ENCODE assay signal across 8 mouse cellular contexts in the genomic region with DNA sequence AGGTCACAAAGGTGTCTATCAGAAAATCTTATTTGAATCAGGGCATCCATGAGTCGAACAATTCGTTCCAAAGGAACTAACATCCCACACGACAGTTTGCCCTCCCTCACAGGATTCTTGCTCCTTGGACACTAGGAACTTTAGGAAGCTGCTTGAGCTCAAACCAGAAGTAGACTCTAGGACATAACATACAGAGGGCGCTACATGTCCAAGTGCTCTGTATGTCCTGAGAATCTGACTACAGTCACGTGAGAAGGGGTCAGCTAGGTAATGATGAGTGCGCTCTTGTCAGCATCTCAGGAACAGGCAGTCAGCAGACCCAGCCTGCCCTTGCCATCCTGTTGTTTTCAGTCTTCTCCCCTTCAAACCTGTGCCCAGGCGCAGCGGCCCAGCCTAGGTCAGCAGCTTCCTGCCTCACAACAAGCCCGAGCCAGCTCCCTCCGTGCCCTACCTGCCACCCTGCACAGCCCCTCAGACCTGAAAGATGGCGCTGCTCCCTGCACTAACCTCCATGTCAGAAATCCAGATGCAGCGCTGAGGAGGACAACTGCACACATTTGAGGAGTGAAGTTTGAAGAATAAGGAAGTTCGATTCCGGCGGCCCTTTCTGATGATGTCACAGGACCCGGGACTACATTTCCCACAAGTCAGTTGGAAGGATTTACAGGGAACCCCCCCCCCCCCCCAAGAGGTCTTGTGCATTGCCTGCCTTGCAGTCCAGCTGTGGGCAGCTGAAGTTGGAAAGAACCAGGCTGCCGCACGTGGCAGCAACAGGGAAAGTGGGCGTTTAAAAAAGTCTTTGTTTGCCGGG. TPM values are rescaled to one million over a fixed set of nuclear protein-coding genes. Genes with fewer than 3 reads are reported as not detected.
DNase-seq lines count a peak whose midpoint lies in the region; ATAC-seq and TF ChIP-seq lines count a peak whose summit lies in the region.

TSS of gene Zfp729b (minus strand) at position 642 of the 811 bp plus-strand sequence.

- peak within 1 kb of the TSS; percentile 56 for H3K4me2 ChIP-seq in lung, postnatal 0 days (replicated peaks; ENCODE audit: low read depth, low read length)

- peak; percentile 75 for TF ChIP-seq CTCF in lung, postnatal 0 days (IDR thresholded peaks at IDR 0.05)

- peaks cover 11% of the 10 kb centered on the region for H3K9me3 ChIP-seq in hindbrain, embryonic 10.5 days
- no peaks in the 10 kb centered on the region; the same call in 1 of the 2 replicates for H3K9me3 ChIP-seq in lung, postnatal 0 days (ENCODE audit: low read length)

- H3K9ac ChIP-seq in lung, postnatal 0 days (replicated peaks; ENCODE audit: low read depth) = peak within 1 kb of the TSS; percentile 81

- TF ChIP-seq EP300 in lung, postnatal 0 days (IDR thresholded peaks at IDR 0.05) = no peak

- H3K4me1 ChIP-seq in hindbrain, embryonic 10.5 days (replicated peaks) = peaks cover 8% of the 10 kb centered on the region
- no peaks in the 10 kb centered on the region; the same call in 1 of the 2 replicates for H3K4me1 ChIP-seq in lung, postnatal 0 days (ENCODE audit: insufficient read depth, low read depth, low read length)

- 3% methylated on average over 20 of the region's 20 CpGs for WGBS in hindbrain, embryonic 10.5 days
- WGBS in lung, postnatal 0 days = 1% methylated on average over 20 of the region's 20 CpGs

- ATAC-seq in frontal cortex, adult (ENCODE audit: low TSS enrichment) = peak; percentile 98
- peak; percentile 99 for ATAC-seq in lung, postnatal 0 days

- peak; percentile 90 for DNase-seq in MN1 (ENCODE audit: low spot score)
- DNase-seq in cerebellum, adult 9-10 months = peak; percentile 91
- peak; percentile 89 for DNase-seq in hindbrain, embryonic 10.5 days (ENCODE audit: low spot score)
- DNase-seq in layer of hippocampus, adult 9-11 months = peak; percentile 88
- peak; percentile 93 for DNase-seq in lung, postnatal 0 days (ENCODE audit: low spot score)
- peak; percentile 84 for DNase-seq in ovary, postnatal 14 days (ENCODE audit: low spot score)
- peak; percentile 92 for DNase-seq in thymus, postnatal 14 days

- no peaks in the 10 kb centered on the region for H3K27me3 ChIP-seq in hindbrain, embryonic 10.5 days (ENCODE audit: insufficient read depth, poor library complexity, severe bottlenecking)
- H3K27me3 ChIP-seq in lung, postnatal 0 days (replicated peaks; ENCODE audit: insufficient read depth, low read length) = no peaks in the 10 kb centered on the region

- H3K27ac ChIP-seq in hindbrain, embryonic 10.5 days = peak within 1 kb of the TSS; percentile 86
- peak within 1 kb of the TSS; percentile 73 for H3K27ac ChIP-seq in lung, postnatal 0 days (ENCODE audit: low read length)

- peaks cover 2% of the 10 kb centered on the region; the same call in 1 of the 2 replicates for H3K36me3 ChIP-seq in hindbrain, embryonic 10.5 days
- no peaks in the 10 kb centered on the region for H3K36me3 ChIP-seq in lung, postnatal 0 days (ENCODE audit: insufficient read depth, low read length)

- peak within 1 kb of the TSS; percentile 74 for H3K4me3 ChIP-seq in hindbrain, embryonic 10.5 days
- peak within 1 kb of the TSS; percentile 80 for H3K4me3 ChIP-seq in lung, postnatal 0 days (ENCODE audit: low read depth, low read length)

RNA-seq across cellular contexts. Expression of gene Zfp729b, which starts in this region (rescaled TPM):
- polyA plus RNA-seq in hindbrain, embryonic 10.5 days (2016; fragmentation: Nextera tagmentation; extraction: Ambion mirVana) = 2.2 and 3.5 TPM in 2 replicates
- polyA plus RNA-seq in lung, postnatal 0 days (2015; fragmentation: Nextera tagmentation; extraction: Ambion mirVana) = 2.9 and 3.4 TPM in 2 replicates

Comparison
In these comparisons a context has a peak if more than half of its experiments do, and no peak if none do; other contexts are left out.
1. Peak in every context shown above with its lines: DNase-seq, ATAC-seq, H3K4me3 ChIP-seq and H3K27ac ChIP-seq.